Mouse (Mus musculus): ENCODE data around the gene Tex9. TPM values are rescaled to one million over a fixed set of nuclear protein-coding genes. Genes with fewer than 3 reads are reported as not detected.

Gene Tex9
- polyA plus RNA-seq, 1 experiment, result 38.0 TPM

DNA sequence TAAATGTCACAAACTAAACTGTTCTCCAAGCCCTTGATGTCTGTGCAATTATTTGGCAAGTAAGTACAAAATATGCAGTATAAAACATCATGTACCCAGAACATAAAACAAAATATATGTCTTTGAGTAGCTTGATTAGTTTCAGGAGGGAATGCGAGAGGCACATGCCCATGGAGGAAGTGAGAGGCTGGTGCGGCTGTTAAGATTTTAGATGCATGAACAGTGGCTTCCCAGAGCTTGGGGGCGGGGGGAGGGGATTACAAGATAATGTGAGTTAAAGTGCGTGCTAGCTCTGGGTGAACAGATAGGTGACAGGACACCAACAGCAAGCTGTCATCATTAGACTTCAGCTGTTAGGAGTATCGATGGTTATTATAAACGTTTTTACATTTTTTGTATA lies 40.9 kb downstream of the Tex9 start:
- H3K4me3 ChIP-seq (ENCODE audit: control insufficient read depth, low read depth, low read length), result no peak overlapping the region
- no peak overlapping the region for H3K27ac ChIP-seq (ENCODE audit: control insufficient read depth, insufficient read depth, low read depth, low read length)
- no peaks in the 10 kb centered on the region for H3K27me3 ChIP-seq (ENCODE audit: control insufficient read depth, insufficient read depth, low read length)
- TF ChIP-seq POLR2A (IDR thresholded peaks at IDR 0.05; ENCODE audit: control insufficient read depth, low read depth, low read length), result no peak
- no peak for TF ChIP-seq CTCF (IDR thresholded peaks at IDR 0.05; ENCODE audit: control insufficient read depth, insufficient read depth, insufficient replicate concordance, low read depth, low read length)
- peaks cover 2% of the 10 kb centered on the region; the same call in 1 of the 2 replicates for H3K36me3 ChIP-seq (ENCODE audit: control insufficient read depth, insufficient read depth, low read length)
- H3K4me1 ChIP-seq (ENCODE audit: control insufficient read depth, insufficient read depth, low read length), result no peaks in the 10 kb centered on the region

DNA sequence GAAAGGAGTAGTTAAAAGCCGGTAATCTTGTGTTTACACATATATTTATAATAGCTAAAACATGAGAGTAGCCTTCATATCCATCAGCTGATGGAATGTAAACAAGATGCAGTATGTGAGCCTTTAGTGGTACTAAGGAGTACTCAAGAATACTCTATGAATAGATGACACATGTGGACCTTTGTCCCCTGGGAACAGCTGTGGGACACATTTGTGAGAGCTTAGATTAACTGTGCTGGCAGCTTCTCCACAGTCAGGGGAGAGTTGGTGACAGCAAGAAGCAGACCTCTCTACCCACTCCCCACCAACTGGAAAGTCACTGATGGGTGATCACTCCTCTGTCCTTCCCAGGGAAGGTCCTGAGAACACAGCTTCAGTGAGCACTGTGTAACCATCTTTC lies 41.6 kb downstream of the Tex9 start:
- Histone ChIP-seq H3K27me3 (ENCODE audit: control insufficient read depth, insufficient read depth, low read length) (no peaks in the 10 kb centered on the region), H3K4me3 (ENCODE audit: control insufficient read depth, low read depth, low read length) (no peak overlapping the region), H3K27ac (ENCODE audit: control insufficient read depth, insufficient read depth, low read depth, low read length) (no peak overlapping the region), H3K4me1 (ENCODE audit: control insufficient read depth, insufficient read depth, low read length) (no peaks in the 10 kb centered on the region), H3K36me3 (ENCODE audit: control insufficient read depth, insufficient read depth, low read length) (peaks cover 3% of the 10 kb centered on the region; the same call in 1 of the 2 replicates)
- no peak for TF ChIP-seq CTCF (IDR thresholded peaks at IDR 0.05; ENCODE audit: control insufficient read depth, insufficient read depth, insufficient replicate concordance, low read depth, low read length)
- no peak for TF ChIP-seq POLR2A (IDR thresholded peaks at IDR 0.05; ENCODE audit: control insufficient read depth, low read depth, low read length)

DNA sequence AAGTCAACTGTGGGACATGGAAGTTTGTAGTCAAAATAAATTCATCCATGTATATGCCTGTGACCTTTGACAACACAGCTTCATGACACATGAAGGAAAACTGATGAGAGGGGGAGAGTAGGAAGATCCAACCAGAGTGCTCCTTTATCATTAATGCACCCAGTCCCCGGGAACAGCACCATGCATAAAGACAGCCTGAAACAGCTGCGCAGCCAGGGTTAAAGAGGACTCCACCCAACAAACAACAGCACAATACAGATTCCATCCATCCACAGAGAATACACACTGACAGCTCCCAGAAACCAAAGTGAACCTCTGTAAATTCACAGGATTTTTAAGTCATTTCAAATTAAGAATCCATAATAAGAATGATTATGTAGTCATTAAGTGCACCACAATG lies 42.2 kb downstream of the Tex9 start:
- no peak overlapping the region for H3K27ac ChIP-seq (ENCODE audit: control insufficient read depth, insufficient read depth, low read depth, low read length)
- H3K27me3 ChIP-seq (ENCODE audit: control insufficient read depth, insufficient read depth, low read length), result no peaks in the 10 kb centered on the region
- TF ChIP-seq POLR2A (IDR thresholded peaks at IDR 0.05; ENCODE audit: control insufficient read depth, low read depth, low read length), result no peak
- TF ChIP-seq CTCF (IDR thresholded peaks at IDR 0.05; ENCODE audit: control insufficient read depth, insufficient read depth, insufficient replicate concordance, low read depth, low read length), result no peak
- no peaks in the 10 kb centered on the region for H3K4me1 ChIP-seq (ENCODE audit: control insufficient read depth, insufficient read depth, low read length)
- peaks cover 3% of the 10 kb centered on the region; the same call in 1 of the 2 replicates for H3K36me3 ChIP-seq (ENCODE audit: control insufficient read depth, insufficient read depth, low read length)
- H3K4me3 ChIP-seq (ENCODE audit: control insufficient read depth, low read depth, low read length), result peak overlapping the region; percentile 55

DNA sequence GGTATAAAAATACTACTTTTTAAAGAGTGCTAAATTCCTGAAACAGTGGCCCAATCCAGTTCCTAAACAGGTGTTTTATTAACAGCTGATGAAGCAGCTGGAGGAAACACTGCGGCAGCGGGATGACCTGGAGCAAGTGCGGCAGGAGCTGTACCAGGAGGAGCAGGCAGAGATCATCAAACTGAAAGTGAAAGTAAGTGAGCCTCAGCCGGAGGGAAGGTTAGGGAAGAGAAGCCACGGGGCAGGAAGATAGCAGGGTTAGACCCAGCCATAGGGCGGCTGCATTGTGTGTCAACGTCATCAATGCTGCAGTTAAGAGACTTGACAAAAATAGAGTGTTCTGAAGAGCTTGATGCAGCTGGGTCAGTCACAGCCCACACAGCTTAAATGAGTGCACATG lies 42.6 kb downstream of the Tex9 start:
- no peak for TF ChIP-seq POLR2A (IDR thresholded peaks at IDR 0.05; ENCODE audit: control insufficient read depth, low read depth, low read length)
- no peak for TF ChIP-seq CTCF (IDR thresholded peaks at IDR 0.05; ENCODE audit: control insufficient read depth, insufficient read depth, insufficient replicate concordance, low read depth, low read length)
- H3K27ac ChIP-seq (ENCODE audit: control insufficient read depth, insufficient read depth, low read depth, low read length), result no peak overlapping the region
- H3K27me3 ChIP-seq (ENCODE audit: control insufficient read depth, insufficient read depth, low read length), result no peaks in the 10 kb centered on the region
- H3K4me3 ChIP-seq (ENCODE audit: control insufficient read depth, low read depth, low read length), result peak overlapping the region; percentile 55
- H3K4me1 ChIP-seq (ENCODE audit: control insufficient read depth, insufficient read depth, low read length), result no peaks in the 10 kb centered on the region
- H3K36me3 ChIP-seq (ENCODE audit: control insufficient read depth, insufficient read depth, low read length), result peaks cover 3% of the 10 kb centered on the region; the same call in 1 of the 2 replicates

DNA sequence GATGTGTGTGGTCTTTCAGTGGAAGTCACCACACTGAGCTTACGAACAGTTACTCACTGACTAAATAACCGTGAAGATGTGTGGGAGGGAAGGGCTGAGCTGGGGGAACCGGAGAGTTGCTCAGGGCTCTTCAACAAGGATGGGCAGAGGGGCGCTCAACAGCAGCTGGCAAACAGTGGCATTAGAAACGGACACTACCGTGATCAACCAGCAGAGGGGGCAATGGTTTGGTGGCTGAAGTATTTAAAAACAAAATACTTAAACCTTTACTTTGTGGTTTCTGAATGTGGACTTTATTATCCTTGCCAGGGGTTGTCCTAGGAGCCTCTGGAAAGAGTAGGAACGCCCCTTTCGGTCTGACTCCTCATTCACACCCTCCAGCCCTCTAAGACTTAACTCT lies 44.0 kb downstream of the Tex9 start:
- peaks cover 3% of the 10 kb centered on the region; the same call in 1 of the 2 replicates for H3K36me3 ChIP-seq (ENCODE audit: control insufficient read depth, insufficient read depth, low read length)
- H3K27me3 ChIP-seq (ENCODE audit: control insufficient read depth, insufficient read depth, low read length), result no peaks in the 10 kb centered on the region
- H3K4me3 ChIP-seq (ENCODE audit: control insufficient read depth, low read depth, low read length), result no peak overlapping the region
- H3K27ac ChIP-seq (ENCODE audit: control insufficient read depth, insufficient read depth, low read depth, low read length), result no peak overlapping the region
- H3K4me1 ChIP-seq (ENCODE audit: control insufficient read depth, insufficient read depth, low read length), result no peaks in the 10 kb centered on the region
- TF ChIP-seq POLR2A (IDR thresholded peaks at IDR 0.05; ENCODE audit: control insufficient read depth, low read depth, low read length) (no peak), CTCF (IDR thresholded peaks at IDR 0.05; ENCODE audit: control insufficient read depth, insufficient read depth, insufficient replicate concordance, low read depth, low read length) (peak; percentile 18; the same call in 1 of the 2 replicates)

DNA sequence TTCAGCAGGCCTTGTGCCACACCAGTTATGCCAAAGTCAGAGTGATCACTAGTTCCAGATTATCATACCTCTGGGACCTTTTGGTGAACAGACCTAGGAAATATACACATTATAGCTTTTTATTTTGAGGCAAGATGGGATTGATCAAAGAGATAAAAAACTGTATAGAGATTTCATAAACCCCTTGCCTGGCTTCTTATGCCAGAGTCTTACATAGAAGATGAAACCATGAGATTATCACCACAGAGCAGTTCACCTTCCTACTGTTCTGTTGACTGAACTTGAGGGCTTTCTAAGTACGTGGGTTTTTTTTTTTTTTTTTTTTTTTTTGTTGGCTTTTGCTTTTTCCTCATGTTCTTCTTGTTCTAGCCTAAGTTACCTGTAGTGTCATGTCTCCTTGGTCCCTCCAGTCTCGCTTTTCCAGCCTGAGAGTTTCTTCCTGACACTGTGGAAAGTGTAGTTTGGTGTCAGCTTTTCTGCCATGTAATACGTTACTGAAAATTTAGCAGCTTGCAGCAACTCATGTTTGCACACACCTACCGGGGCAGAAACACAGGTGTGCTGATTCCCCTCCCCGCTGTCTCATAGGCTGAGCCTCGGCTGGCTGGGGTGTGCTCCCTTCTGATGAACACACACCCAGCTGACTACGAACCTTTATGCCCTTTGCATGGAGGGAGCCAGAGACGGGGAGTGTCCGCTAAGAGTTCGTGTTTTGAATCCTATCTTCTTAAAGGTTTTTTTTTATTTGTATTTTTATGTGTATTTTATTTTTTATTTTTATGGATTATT lies 49.9 kb downstream of the Tex9 start:
- peak overlapping the region; percentile 30; the same call in 1 of the 2 replicates for H3K4me3 ChIP-seq (ENCODE audit: control insufficient read depth, low read depth, low read length)
- H3K4me1 ChIP-seq (ENCODE audit: control insufficient read depth, insufficient read depth, low read length), result peaks cover 5% of the 10 kb centered on the region
- no peaks in the 10 kb centered on the region for H3K27me3 ChIP-seq (ENCODE audit: control insufficient read depth, insufficient read depth, low read length)
- H3K27ac ChIP-seq (ENCODE audit: control insufficient read depth, insufficient read depth, low read depth, low read length), result peak overlapping the region; percentile 26; the same call in 1 of the 2 replicates
- peaks cover 3% of the 10 kb centered on the region; the same call in 1 of the 2 replicates for H3K36me3 ChIP-seq (ENCODE audit: control insufficient read depth, insufficient read depth, low read length)
- TF ChIP-seq CTCF (IDR thresholded peaks at IDR 0.05; ENCODE audit: control insufficient read depth, insufficient read depth, insufficient replicate concordance, low read depth, low read length), result no peak

DNA sequence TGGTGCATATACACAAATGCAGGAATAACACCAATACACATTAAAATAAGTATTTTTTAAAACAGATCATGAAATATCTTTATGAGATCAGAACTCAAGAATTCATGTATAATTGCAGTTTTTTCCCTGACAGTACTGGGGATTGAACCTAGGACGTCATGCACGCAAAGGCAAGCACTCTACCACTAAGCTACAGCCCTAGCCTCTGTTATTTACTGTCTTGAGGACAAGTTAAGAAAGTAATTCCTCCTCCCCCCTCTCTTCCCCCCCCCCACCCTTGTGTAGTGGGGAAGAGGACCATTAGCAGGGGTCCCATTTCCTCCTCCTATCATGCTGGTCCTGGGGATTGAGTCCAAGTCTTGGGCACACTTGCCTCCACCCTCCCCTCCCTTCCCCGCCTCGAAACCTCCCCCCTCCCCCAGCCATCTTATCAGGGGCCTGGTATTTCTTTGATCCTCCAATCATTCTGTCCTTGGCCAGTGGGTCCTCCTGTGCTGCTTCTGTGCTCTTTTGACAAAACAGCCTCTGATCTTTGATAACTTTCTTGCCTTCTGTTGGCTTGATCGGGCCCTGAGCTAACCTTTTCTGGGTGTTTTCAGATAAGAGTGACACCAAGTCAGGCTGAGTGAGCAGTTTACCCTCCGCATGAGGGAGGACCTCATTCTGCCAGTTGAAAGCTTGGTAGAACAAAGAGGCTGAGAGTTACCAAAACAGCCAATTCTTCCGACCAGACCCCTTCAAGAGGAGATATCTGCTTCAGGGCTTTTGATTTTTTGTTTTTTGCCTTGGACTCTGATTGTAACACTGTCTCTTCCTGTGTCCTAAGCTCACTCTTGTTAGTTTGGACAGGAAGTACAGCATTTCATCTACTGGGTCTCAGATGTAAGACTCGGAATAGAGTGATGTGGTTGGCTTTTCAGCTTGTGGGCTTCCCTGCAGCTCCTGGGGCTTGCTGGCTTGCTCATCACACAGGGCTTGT lies 50.8 kb downstream of the Tex9 start:
- H3K36me3 ChIP-seq (ENCODE audit: control insufficient read depth, insufficient read depth, low read length), result peaks cover 3% of the 10 kb centered on the region; the same call in 1 of the 2 replicates
- no peaks in the 10 kb centered on the region for H3K27me3 ChIP-seq (ENCODE audit: control insufficient read depth, insufficient read depth, low read length)
- H3K4me3 ChIP-seq (ENCODE audit: control insufficient read depth, low read depth, low read length), result peak overlapping the region; percentile 30; the same call in 1 of the 2 replicates
- H3K27ac ChIP-seq (ENCODE audit: control insufficient read depth, insufficient read depth, low read depth, low read length), result peak overlapping the region; percentile 26; the same call in 1 of the 2 replicates
- H3K4me1 ChIP-seq (ENCODE audit: control insufficient read depth, insufficient read depth, low read length), result peaks cover 5% of the 10 kb centered on the region
- no peak for TF ChIP-seq POLR2A (IDR thresholded peaks at IDR 0.05; ENCODE audit: control insufficient read depth, low read depth, low read length)
- TF ChIP-seq CTCF (IDR thresholded peaks at IDR 0.05; ENCODE audit: control insufficient read depth, insufficient read depth, insufficient replicate concordance, low read depth, low read length), result no peak

All from testis, adult 2 months (tissue).